Mouse (Mus musculus) lung, embryonic 15.5 days (tissue): Measurements from ENCODE around the gene Eftud2. TPM values are rescaled to one million over a fixed set of nuclear protein-coding genes. Genes with fewer than 3 reads are reported as not detected.

ENCODE experiments used
- ATAC-seq: fragments of 200-750 bp; cut with Nextera tagmentation; 2 replicates; pipeline ENCODE4 v1.8.0; 2017; ENCODE audit warnings: moderate number of reproducible peaks, borderline replicate concordance; ENCODE audit not compliant: low FRiP score, low TSS enrichment; ENCODE audit errors: extremely low read depth
- H3K27ac ChIP-seq: fragments of 300-500 bp; sonication (generic); 2 replicates; pipeline ENCODE4 v1.5.1; 2015; ENCODE audit warnings: moderate library complexity, mild to moderate bottlenecking, inconsistent platforms
- H3K27me3 ChIP-seq: fragments of 300-500 bp; sonication (generic); 2 replicates; pipeline ENCODE4 v1.6.1; 2015; ENCODE audit warnings: inconsistent platforms
- H3K36me3 ChIP-seq: fragments of 300-500 bp; sonication (generic); 2 replicates; pipeline ENCODE4 v1.6.1; 2015; ENCODE audit warnings: inconsistent platforms
- H3K4me1 ChIP-seq: fragments of 300-500 bp; sonication (generic); 2 replicates; pipeline ENCODE4 v1.6.1; 2015; ENCODE audit warnings: inconsistent platforms
- H3K4me2 ChIP-seq: fragments of 300-500 bp; sonication (generic); 2 replicates; pipeline ENCODE4 v1.6.1; 2015; ENCODE audit warnings: inconsistent platforms, mild to moderate bottlenecking, moderate library complexity
- H3K4me3 ChIP-seq: fragments of 300-500 bp; sonication (generic); 2 replicates; pipeline ENCODE4 v1.5.1; 2015; ENCODE audit warnings: mild to moderate bottlenecking, inconsistent platforms
- H3K9ac ChIP-seq: fragments of 300-500 bp; sonication (generic); 2 replicates; pipeline ENCODE4 v1.6.1; 2015; ENCODE audit warnings: inconsistent platforms
- H3K9me3 ChIP-seq: fragments of 300-500 bp; sonication (generic); 2 replicates; pipeline ENCODE4 v1.6.1; 2016; ENCODE audit warnings: inconsistent platforms
- WGBS: fragments of 180-500 bp; shearing (Covaris S2); methylation state at CpG from one replicate; pipeline ENCODE4 v1.1.7; 2015; 5-methylcytosine and 5-hydroxymethylcytosine counted together
- polyA plus RNA-seq: library from polyadenylated mRNA; unstranded; fragments of >200 nt; fragmentation: Nextera tagmentation; extraction: Ambion mirVana; gene quantifications from 2 replicates; pipeline ENCODE4 v1.2.1, GENCODE M21; 2015

Gene Eftud2
- 207 and 208 TPM in 2 replicates for polyA plus RNA-seq

- ATAC-seq = peak; percentile 92
- H3K36me3 ChIP-seq = peaks cover 19% of the 10 kb centered on the region
- peak within 1 kb of the TSS; percentile 80 for H3K27ac ChIP-seq
- peak within 1 kb of the TSS; percentile 65 for H3K4me3 ChIP-seq
- H3K27me3 ChIP-seq = no peaks in the 10 kb centered on the region; the same call in 1 of the 2 replicates
- peaks cover 18% of the 10 kb centered on the region for H3K4me1 ChIP-seq
- H3K9ac ChIP-seq = peak within 1 kb of the TSS; percentile 81
- H3K4me2 ChIP-seq = peak within 1 kb of the TSS; percentile 69
- H3K9me3 ChIP-seq = no peaks in the 10 kb centered on the region
- WGBS = under 1% methylated on average over 62 of the region's 62 CpGs
Observed at GRCm38 (mm10) chr11:102880585-102881313, at the start of gene Eftud2, which contains the start of gene Ccdc103. Eftud2 (minus strand) TSS chr11:102880985. Ccdc103 (plus strand) TSS chr11:102881204.

GRCm38 (mm10) chr11:102925351-102925717 is 44.5 kb upstream of the Eftud2 start:
- WGBS = 3% methylated on average over 10 of the region's 10 CpGs
- Histone ChIP-seq H3K27me3 (no peaks in the 10 kb centered on the region), H3K9ac (peak overlapping the region; percentile 59), H3K36me3 (peaks cover 8% of the 10 kb centered on the region; the same call in 1 of the 2 replicates), H3K9me3 (no peaks in the 10 kb centered on the region), H3K27ac (peak overlapping the region; percentile 95), H3K4me1 (peaks cover 32% of the 10 kb centered on the region), H3K4me3 (peak overlapping the region; percentile 71), H3K4me2 (peak overlapping the region; percentile 57)
- ATAC-seq = peak; percentile 28; the same call in 1 of the 2 replicates

- peak; percentile 96 for ATAC-seq
- Histone ChIP-seq H3K4me2 (peak within 1 kb of the TSS; percentile 63), H3K9ac (peak within 1 kb of the TSS; percentile 65), H3K9me3 (no peaks in the 10 kb centered on the region), H3K36me3 (peaks cover 8% of the 10 kb centered on the region; the same call in 1 of the 2 replicates), H3K27ac (peak within 1 kb of the TSS; percentile 95), H3K4me1 (peaks cover 32% of the 10 kb centered on the region), H3K4me3 (peak within 1 kb of the TSS; percentile 71), H3K27me3 (no peaks in the 10 kb centered on the region)
- WGBS = under 1% methylated on average over 62 of the region's 62 CpGs
Observed at GRCm38 (mm10) chr11:102924557-102925350, 44.0 kb upstream of the Eftud2 start, which contains the start of gene Kif18b. Kif18b (minus strand) TSS chr11:102925124.

GRCm38 (mm10) chr11:102921491-102921890 is 40.7 kb upstream of the Eftud2 start:
- no peak for ATAC-seq
- Histone ChIP-seq H3K27me3 (no peaks in the 10 kb centered on the region), H3K4me1 (peaks cover 32% of the 10 kb centered on the region), H3K9ac (no peak overlapping the region), H3K9me3 (no peaks in the 10 kb centered on the region), H3K4me3 (no peak overlapping the region), H3K36me3 (peaks cover 8% of the 10 kb centered on the region; the same call in 1 of the 2 replicates), H3K4me2 (no peak overlapping the region), H3K27ac (no peak overlapping the region)
- WGBS = 82% methylated on average over 6 of the region's 6 CpGs

- Histone ChIP-seq H3K9ac (no peak overlapping the region), H3K9me3 (no peaks in the 10 kb centered on the region), H3K27ac (no peak overlapping the region), H3K36me3 (peaks cover 37% of the 10 kb centered on the region), H3K4me2 (no peak overlapping the region), H3K27me3 (no peaks in the 10 kb centered on the region), H3K4me3 (no peak overlapping the region), H3K4me1 (peaks cover 17% of the 10 kb centered on the region)
- no peak for ATAC-seq
- 85% methylated on average over 4 of the region's 4 CpGs for WGBS
Observed at GRCm38 (mm10) chr11:102918077-102918476, 37.3 kb upstream of the Eftud2 start.

- no peaks in the 10 kb centered on the region for H3K4me1 ChIP-seq
- no peak overlapping the region for H3K4me2 ChIP-seq
- no peak for ATAC-seq
- H3K9ac ChIP-seq = no peak overlapping the region
- WGBS = 84% methylated on average over 9 of the region's 9 CpGs
- H3K9me3 ChIP-seq = no peaks in the 10 kb centered on the region
- no peak overlapping the region for H3K4me3 ChIP-seq
- H3K27ac ChIP-seq = no peak overlapping the region
- H3K27me3 ChIP-seq = no peaks in the 10 kb centered on the region
- peaks cover 53% of the 10 kb centered on the region for H3K36me3 ChIP-seq
Observed at GRCm38 (mm10) chr11:102915380-102915779, 34.6 kb upstream of the Eftud2 start.

GRCm38 (mm10) chr11:102911376-102911775 is 30.6 kb upstream of the Eftud2 start:
- ATAC-seq = no peak
- no peaks in the 10 kb centered on the region for H3K9me3 ChIP-seq

GRCm38 (mm10) chr11:102903654-102904053 is 22.9 kb upstream of the Eftud2 start:
- no peak overlapping the region for H3K4me2 ChIP-seq
- H3K4me1 ChIP-seq = no peaks in the 10 kb centered on the region; the same call in 1 of the 2 replicates
- peaks cover 39% of the 10 kb centered on the region for H3K36me3 ChIP-seq
- H3K9ac ChIP-seq = no peak overlapping the region
- H3K27ac ChIP-seq = no peak overlapping the region
- 72% methylated on average over 7 of the region's 7 CpGs for WGBS
- H3K4me3 ChIP-seq = no peak overlapping the region
- no peaks in the 10 kb centered on the region for H3K27me3 ChIP-seq
- ATAC-seq = no peak
- no peaks in the 10 kb centered on the region for H3K9me3 ChIP-seq

More at GRCm38 (mm10) chr11:102911376-102911775, 30.6 kb upstream of the Eftud2 start:
- peaks cover 93% of the 10 kb centered on the region for H3K36me3 ChIP-seq
- H3K4me1 ChIP-seq = no peaks in the 10 kb centered on the region
- no peak overlapping the region for H3K4me3 ChIP-seq
- H3K27me3 ChIP-seq = no peaks in the 10 kb centered on the region
- H3K27ac ChIP-seq = no peak overlapping the region
- H3K4me2 ChIP-seq = no peak overlapping the region
- 76% methylated on average over 7 of the region's 7 CpGs for WGBS
- no peak overlapping the region for H3K9ac ChIP-seq

GRCm38 (mm10) chr11:102902107-102902506 is 21.3 kb upstream of the Eftud2 start:
- H3K4me1 ChIP-seq = no peaks in the 10 kb centered on the region; the same call in 1 of the 2 replicates
- no peak overlapping the region for H3K9ac ChIP-seq
- no peak overlapping the region for H3K4me3 ChIP-seq
- no peaks in the 10 kb centered on the region for H3K27me3 ChIP-seq
- no peak overlapping the region for H3K27ac ChIP-seq
- ATAC-seq = no peak
- no peaks in the 10 kb centered on the region for H3K9me3 ChIP-seq
- no peak overlapping the region for H3K4me2 ChIP-seq
- WGBS = 75% methylated on average over 5 of the region's 5 CpGs
- H3K36me3 ChIP-seq = peaks cover 24% of the 10 kb centered on the region

GRCm38 (mm10) chr11:102901199-102901598 is 20.4 kb upstream of the Eftud2 start:
- no peak overlapping the region for H3K4me3 ChIP-seq
- H3K27ac ChIP-seq = no peak overlapping the region
- 54% methylated on average over 4 of the region's 4 CpGs for WGBS
- peaks cover 5% of the 10 kb centered on the region for H3K27me3 ChIP-seq
- peaks cover 15% of the 10 kb centered on the region for H3K36me3 ChIP-seq
- no peaks in the 10 kb centered on the region; the same call in 1 of the 2 replicates for H3K4me1 ChIP-seq
- H3K9me3 ChIP-seq = no peaks in the 10 kb centered on the region
- H3K4me2 ChIP-seq = no peak overlapping the region
- no peak overlapping the region for H3K9ac ChIP-seq
- peak; percentile 19; the same call in 1 of the 2 replicates for ATAC-seq

- H3K36me3 ChIP-seq = peaks cover 10% of the 10 kb centered on the region
- no peak within 1 kb of the TSS for H3K4me3 ChIP-seq
- peaks cover 10% of the 10 kb centered on the region for H3K27me3 ChIP-seq
- ATAC-seq = no peak
- H3K9ac ChIP-seq = no peak within 1 kb of the TSS
- H3K9me3 ChIP-seq = no peaks in the 10 kb centered on the region
- no peak within 1 kb of the TSS for H3K4me2 ChIP-seq
- H3K27ac ChIP-seq = no peak within 1 kb of the TSS
- 10% methylated on average over 7 of the region's 7 CpGs for WGBS
- no peaks in the 10 kb centered on the region; the same call in 1 of the 2 replicates for H3K4me1 ChIP-seq
Observed at GRCm38 (mm10) chr11:102900763-102901162, 20.0 kb upstream of the Eftud2 start, which contains the start of gene Gfap. Gfap (minus strand) TSS chr11:102900912.
